Mouse (Mus musculus): ENCODE results near the gene Endou.
"Not testable (repeated sequence)": the region's sequence is repeated elsewhere in the genome, so short reads cannot be mapped to it uniquely, and the experiment has no call there.

Gene Endou

DNA sequence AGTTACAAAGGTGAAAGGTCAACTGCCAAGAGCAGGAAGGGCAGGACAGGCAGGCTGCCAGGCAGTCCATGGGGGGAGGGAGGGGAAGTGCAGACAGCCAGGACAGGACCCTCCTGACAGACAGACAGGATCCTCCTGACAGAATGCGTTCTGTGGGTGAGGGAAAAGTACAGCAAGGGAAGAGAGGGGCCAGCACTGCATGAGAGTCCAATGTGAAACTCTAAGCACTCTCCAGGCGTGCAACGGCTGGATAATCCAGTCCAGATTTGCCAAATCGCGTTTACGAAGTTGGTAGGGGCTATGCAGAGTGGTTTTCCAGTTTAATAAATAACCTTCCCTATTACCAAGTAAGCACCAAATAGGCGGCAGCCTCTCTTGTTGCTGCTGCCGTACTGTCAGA, 49.1 kb downstream of the Endou start:
- no peak for DNase-seq (ENCODE audit: low spot score)

DNA sequence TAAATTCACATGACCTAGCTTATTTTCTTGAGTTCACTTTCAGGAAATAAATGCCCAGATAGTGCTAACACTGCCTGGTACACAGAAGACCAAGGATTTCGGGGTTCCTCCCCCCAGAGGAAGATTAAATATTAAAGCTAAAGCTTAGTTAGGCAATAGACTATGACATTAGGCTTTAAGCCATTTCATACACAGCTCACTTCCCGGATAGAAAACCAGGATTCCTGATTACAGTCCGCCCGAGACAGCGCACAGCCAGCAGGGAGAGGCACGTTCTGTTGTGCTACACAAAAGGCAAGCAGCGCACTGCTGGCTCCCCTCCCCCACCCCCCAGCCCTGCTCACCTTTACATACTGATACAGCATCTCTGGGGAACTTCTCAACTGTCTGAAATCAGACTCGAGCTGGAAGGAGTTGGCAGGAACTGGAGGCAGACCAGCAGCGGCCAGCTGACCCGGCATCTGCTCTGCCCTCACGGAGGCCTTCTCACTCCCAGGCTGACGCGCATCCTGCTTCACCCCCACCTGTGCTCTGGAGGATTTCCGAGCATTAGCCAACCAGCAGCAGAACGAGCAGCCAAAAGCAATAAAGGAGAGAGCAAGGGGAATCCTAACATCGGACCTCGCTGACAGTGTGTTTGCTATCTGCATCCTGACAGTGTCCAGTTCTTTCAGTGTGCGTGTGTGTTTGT, 51.0 kb downstream of the Endou start:
- no peak for DNase-seq (ENCODE audit: low spot score)

GRCm38 (mm10) chr15:97677341-97677740, 53.8 kb downstream of the Endou start:
- no peak for DNase-seq (ENCODE audit: low spot score)

DNA sequence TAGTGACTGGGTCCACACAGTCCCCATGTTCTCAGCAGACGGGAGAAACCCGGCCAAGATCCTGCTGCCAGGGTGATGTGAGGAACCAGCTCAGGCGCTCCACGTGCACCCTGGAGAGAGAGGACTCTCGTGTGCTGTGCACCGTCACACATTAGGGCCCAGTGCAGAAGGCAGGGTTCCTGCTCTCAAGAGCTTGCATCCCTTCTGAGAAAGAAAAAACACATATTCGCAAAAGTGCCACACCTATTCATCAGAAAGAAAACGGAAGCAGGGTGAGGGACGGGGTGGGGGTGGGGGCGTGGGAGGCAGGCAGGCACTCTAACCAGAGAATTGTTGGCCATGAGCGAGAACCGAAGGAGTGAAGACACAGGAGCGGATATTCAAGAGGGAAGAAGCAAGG, 55.2 kb downstream of the Endou start:
- DNase-seq (ENCODE audit: low spot score) = no peak

- no peak for DNase-seq (ENCODE audit: low spot score)
Measured at GRCm38 (mm10) chr15:97674423-97674822, 56.7 kb downstream of the Endou start.

- DNase-seq (ENCODE audit: low spot score) = no peak
Measured at GRCm38 (mm10) chr15:97673256-97674000, 57.7 kb downstream of the Endou start.

GRCm38 (mm10) chr15:97672211-97672765, 58.9 kb downstream of the Endou start:
- DNase-seq (ENCODE audit: low spot score) = no peak

GRCm38 (mm10) chr15:97670554-97670953, 60.6 kb downstream of the Endou start:
- DNase-seq (ENCODE audit: low spot score) = no peak

- DNase-seq (ENCODE audit: low spot score) = not testable (repeated sequence)
Measured at GRCm38 (mm10) chr15:97668158-97668877, 62.8 kb downstream of the Endou start.

DNA sequence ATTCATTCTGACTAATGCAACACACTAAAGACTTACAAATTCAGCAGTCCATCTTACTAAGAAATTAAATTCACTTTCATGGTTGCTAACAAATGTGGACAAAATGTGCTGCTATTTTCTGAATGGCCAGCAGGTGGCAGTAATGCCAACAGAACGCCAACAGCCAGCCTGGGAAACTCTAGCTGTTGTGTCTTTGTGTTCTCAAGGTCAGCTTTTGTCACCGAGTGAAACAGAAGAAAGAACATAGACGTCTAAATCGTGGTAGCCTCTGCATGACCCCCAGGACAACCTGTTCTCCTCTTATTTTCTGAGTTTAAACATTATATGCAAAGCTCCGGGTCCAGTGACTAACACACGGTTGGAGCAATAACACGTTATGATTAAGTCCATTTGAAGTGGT, 63.7 kb downstream of the Endou start:
- peak; percentile 53 for DNase-seq (ENCODE audit: low spot score)

DNA sequence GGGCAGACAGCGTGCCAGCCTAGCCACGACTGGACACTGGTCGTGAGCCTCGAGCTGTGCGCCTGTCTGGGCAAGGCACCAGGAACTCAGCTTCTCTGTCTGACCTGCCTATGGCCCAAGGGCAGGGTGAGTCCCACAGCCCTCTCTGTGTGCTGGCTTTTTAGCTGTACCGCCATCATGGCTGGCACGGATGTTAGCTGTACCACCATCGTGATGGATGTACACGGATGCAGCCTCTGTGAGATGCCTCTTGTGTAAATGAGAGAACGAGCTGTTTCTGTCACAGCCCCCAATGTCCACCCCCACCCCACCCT, 64.7 kb downstream of the Endou start:
- DNase-seq (ENCODE audit: low spot score) = no peak

DNA sequence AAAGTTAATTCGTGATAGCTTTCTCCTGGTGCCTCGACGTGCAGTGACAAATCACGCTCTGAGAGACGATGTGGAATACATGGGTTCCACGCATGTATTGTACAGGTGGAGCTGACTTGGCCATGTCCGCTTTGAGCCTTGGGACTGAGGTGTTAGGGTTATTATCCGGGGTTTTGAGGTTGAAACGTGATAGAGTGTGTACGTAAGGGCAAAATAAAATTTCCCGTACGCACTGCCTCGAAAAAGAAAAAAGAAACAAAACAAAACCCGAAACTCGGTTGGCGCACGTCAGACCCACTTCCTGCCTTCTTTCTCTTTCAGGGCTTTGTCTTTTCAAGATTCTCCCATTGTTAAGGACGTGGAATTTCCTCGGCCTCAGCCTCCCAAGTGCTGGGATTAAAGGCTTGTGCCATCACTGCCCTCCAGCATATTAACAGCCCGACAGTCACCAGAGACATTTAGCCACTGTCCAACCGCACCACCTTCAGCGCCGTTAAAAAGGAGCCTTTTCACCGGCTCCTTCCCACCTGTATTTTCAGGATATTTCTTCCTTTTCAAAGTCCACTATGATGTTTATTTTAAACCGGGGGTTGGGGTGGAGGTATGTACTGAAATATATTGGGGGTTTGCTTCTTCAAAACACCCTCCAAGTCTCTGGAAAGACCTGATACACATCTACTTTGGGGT, 65.2 kb downstream of the Endou start:
- no peak for DNase-seq (ENCODE audit: low spot score)

DNA sequence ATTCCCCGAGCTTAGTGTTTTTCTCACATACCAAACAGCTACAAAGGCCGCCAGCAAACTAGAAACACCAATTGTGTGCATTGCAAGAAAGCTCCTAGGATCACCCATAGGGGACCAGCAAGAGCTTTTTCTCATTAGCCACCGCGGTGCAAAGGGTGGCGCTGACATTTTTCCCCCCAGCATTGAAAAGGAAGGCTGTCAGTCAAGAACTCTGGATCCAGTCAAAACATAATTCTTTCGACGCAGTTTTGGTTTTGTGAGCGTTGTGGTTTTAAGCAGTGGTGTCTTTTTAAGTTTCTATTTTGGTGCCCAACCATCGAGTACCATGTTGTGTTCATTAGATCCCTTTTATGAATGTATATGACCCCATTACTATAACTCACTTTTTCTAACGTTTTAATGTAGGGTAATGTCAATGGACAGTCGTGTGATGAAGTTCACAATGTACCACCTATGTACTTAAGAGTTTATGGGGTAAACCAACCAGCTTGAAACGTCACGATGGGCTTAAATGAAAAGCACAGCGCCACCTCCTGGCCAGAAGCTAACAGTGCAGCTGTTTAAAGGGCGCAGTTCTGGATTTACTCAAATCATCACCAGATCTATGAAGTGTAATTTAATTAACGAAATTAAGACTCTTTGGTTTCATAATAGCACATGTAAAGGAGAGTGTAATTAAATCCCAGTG, 66.0 kb downstream of the Endou start:
- DNase-seq (ENCODE audit: low spot score) = no peak

- DNase-seq (ENCODE audit: low spot score) = peak; percentile 53
Measured at GRCm38 (mm10) chr15:97663750-97664406, 67.3 kb downstream of the Endou start.

Measured in ovary, postnatal 14 days (tissue).